Comparison of ENCODE assay signal across 22 mouse cellular contexts in genomic region chr11:29383493-29383892, GRCm38 (mm10).
"Had no signal": no experiment of that assay in that cellular context is flagged by ENCODE, and none has a peak within 500 bp of the region (broad histone marks: within the 10 kb centered on the region; RNA-seq: fewer than 3 reads in every experiment).

No protein-coding gene starts in this region.

- ATAC-seq: hindbrain, postnatal 0 days; intestine, embryonic 16.5 days had no signal

- H3K9ac ChIP-seq: heart, embryonic 13.5 days; heart, embryonic 15.5 days; hindbrain, embryonic 13.5 days; hindbrain, embryonic 15.5 days; kidney, embryonic 15.5 days; limb, embryonic 13.5 days; limb, embryonic 15.5 days; liver, embryonic 13.5 days had no signal

- H3K4me3 ChIP-seq: heart, embryonic 13.5 days; heart, embryonic 15.5 days; hindbrain, embryonic 13.5 days; hindbrain, embryonic 15.5 days; kidney, embryonic 15.5 days; limb, embryonic 13.5 days; limb, embryonic 15.5 days; liver, embryonic 13.5 days had no signal

- H3K4me1 ChIP-seq: kidney, embryonic 15.5 days; limb, embryonic 13.5 days; limb, embryonic 15.5 days had no signal

- H3K36me3 ChIP-seq: heart, embryonic 15.5 days; hindbrain, embryonic 15.5 days; kidney, embryonic 15.5 days; limb, embryonic 15.5 days; liver, embryonic 13.5 days had no signal

- DNase-seq: gastrocnemius, postnatal 14 days; gastrocnemius, postnatal 36 days; heart, postnatal 14 days; heart, postnatal 36 days; kidney, adult 11 months; kidney, adult 2 months; kidney, adult 9 months; kidney, postnatal 14 days; kidney, postnatal 36 days; layer of hippocampus, postnatal 36 days; left cerebral cortex, postnatal 4 days; liver, embryonic 13.5 days had no signal

- H3K27me3 ChIP-seq: heart, embryonic 13.5 days; heart, embryonic 15.5 days; hindbrain, embryonic 13.5 days; hindbrain, embryonic 15.5 days; kidney, embryonic 15.5 days; limb, embryonic 13.5 days; limb, embryonic 15.5 days; liver, embryonic 13.5 days had no signal

- H3K9me3 ChIP-seq: heart, embryonic 13.5 days; heart, embryonic 15.5 days; hindbrain, embryonic 13.5 days; hindbrain, embryonic 15.5 days; kidney, embryonic 15.5 days; limb, embryonic 13.5 days; limb, embryonic 15.5 days; liver, embryonic 13.5 days had no signal

- H3K27ac ChIP-seq: heart, embryonic 13.5 days; heart, embryonic 15.5 days; hindbrain, embryonic 13.5 days; hindbrain, embryonic 15.5 days; hindbrain, postnatal 0 days; kidney, embryonic 15.5 days; kidney, postnatal 0 days; limb, embryonic 13.5 days; limb, embryonic 15.5 days; liver, embryonic 13.5 days had no signal
